Mouse (Mus musculus): ENCODE measurements around the gene Plin2. TPM values are rescaled to one million over a fixed set of nuclear protein-coding genes. Genes with fewer than 3 reads are reported as not detected.
A peak's percentile ranks its signal among the peaks of the same experiment; 100 is the strongest.
"Not testable (repeated sequence)": the region's sequence is repeated elsewhere in the genome, so short reads cannot be mapped to it uniquely, and the experiment has no call there.

Plin2 gene
- polyA plus RNA-seq, 1 experiment from 2014 or later = 104 TPM

DNA sequence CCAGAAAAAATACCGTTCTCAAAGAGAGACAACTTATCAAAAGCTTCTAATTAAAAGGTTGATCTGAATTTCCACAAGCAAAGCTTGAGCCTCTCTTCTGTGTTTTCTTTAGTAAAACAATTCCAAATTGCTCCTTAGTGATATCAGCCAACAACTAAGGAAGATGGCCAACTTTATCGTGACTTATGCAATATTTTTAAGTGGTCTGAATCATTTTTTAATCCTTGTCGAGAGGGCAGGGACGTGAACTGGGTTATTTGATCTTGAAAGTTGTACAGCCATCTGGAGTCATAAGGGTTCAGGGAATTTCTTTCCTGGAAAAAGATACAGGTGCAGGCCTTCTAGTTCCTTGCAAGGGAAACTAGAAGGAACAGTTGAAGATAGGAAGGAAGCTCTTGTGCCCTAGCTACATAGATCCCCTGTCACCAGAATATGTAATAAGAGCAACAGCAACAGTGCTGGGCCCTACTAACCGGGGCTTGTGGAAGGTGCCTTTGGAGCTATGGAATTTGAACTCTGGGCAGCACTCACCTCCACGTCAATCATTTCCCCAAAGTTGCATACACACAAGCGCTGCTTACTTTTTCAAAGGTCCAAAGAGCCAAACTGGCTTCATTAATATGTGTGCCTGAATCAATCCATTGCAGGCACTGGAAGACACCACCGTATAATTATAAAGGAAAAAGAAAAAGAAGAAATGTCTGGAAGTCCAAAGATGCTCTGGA lies 884 bp upstream of the Plin2 start:
- H3K27me3 ChIP-seq = no peaks in the 10 kb centered on the region
- ChIA-PET CTCF (interaction anchor here (0.8 to 1.4 kb wide), 3 partner anchors 13 to 15 kb away, joined by 3 read pairs; no protein-coding TSS in a partner anchor), POLR2A (no interaction called here)
- ATAC-seq (no peak), DNase-seq (ENCODE audit: low read depth, low spot score) (no peak)
- in situ Hi-C loops (cut with MboI; ENCODE audit: low pct_unique_long_range_greater_than_20kb) = no loop called here
- no peak for TF ChIP-seq CTCF (IDR thresholded peaks at IDR 0.05)

DNA sequence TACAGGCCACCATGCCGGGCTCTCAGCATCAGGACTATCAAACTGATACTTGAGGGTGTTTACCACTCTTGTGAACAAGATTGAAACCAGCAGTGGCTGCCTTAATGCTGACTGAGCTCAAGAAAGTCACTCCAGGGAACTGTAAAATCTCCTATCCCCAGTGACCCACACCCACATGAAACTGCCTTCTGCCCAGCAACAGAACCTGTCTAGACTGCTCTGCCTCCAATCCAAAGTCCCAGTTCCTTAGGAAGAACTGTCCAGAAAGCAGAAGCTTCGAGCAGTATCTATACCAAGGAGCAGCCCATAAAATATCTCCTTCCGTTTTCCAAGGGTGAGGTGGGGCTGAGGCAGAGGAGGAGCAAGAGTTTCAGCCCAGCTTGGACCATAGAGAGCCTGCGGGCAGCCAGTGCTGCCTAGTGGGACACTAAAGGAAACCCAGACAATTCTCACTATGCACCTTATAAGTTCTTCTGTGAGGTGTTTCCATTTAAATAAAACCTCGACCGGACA lies 563 bp downstream of the Plin2 start:
- DNase-seq (ENCODE audit: low read depth, low spot score); in situ Hi-C loops (cut with MboI; ENCODE audit: low pct_unique_long_range_greater_than_20kb); H3K27me3 ChIP-seq; POLR2A ChIA-PET; CTCF ChIA-PET: not testable (repeated sequence)
- ATAC-seq = peak; percentile 42

DNA sequence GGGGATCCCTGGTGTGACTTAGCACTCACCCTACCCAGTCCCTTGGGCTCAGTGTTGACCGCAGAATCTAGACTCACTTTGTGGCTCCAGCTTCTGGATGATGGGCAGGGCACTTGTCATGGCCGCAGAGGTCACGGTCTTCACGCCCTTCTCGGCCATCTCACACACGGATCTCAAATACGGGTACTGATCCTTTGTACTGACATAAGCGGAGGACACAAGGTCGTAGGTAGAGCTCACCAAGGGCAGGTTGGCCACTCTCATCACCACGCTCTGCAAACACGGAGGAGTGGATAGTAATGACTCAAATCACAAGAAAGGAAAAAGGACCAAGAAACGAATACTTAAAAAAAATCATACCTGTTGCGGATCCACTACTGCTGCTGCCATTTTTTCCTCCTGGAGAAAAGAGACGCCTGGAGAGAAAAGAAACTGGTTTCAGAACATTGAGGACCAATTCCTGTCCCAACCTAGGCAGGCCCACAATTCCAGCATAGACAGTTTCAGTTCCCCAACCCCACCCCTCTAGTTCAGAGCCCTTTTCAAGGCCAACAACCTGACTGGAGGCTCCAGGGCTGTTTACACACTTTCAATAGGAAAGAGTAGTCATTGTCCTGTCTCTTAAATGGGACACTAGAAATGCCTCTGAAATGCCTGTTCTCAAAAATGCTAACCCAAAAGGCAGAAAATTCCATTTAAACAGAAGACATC lies 1.4 kb downstream of the Plin2 start:
- no peaks in the 10 kb centered on the region for H3K27me3 ChIP-seq
- DNase-seq (ENCODE audit: low read depth, low spot score) (no peak), ATAC-seq (no peak)
- TF ChIP-seq CTCF (IDR thresholded peaks at IDR 0.05) = no peak
- in situ Hi-C loops (cut with MboI; ENCODE audit: low pct_unique_long_range_greater_than_20kb) = no loop called here
- CTCF ChIA-PET = no interaction called here
- POLR2A ChIA-PET = no interaction called here

DNA sequence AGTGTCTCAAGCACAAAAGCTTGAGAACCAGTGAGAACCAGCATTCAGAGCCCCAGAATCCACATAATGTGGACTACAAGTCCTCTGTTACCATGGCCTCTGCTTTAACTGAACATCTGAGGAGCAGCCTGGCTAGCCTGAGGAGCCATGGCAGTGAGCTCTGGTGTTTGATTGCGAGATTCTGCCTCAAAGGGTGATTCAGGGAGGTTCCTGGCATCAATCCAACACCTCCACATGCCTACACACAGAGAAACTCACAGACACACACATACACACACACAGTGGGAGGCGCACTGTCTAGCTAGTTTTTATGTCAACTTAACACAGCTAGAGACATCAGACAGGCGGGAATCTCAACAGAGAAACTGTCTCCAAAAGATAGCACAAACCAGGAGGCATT lies 4.3 kb downstream of the Plin2 start:
- DNase-seq (ENCODE audit: low read depth, low spot score) (no peak), ATAC-seq (no peak)
- ChIA-PET CTCF (no interaction called here), POLR2A (no interaction called here)
- in situ Hi-C loops (cut with MboI; ENCODE audit: low pct_unique_long_range_greater_than_20kb) = no loop called here
- no peaks in the 10 kb centered on the region for H3K27me3 ChIP-seq
- TF ChIP-seq CTCF (IDR thresholded peaks at IDR 0.05) = no peak

DNA sequence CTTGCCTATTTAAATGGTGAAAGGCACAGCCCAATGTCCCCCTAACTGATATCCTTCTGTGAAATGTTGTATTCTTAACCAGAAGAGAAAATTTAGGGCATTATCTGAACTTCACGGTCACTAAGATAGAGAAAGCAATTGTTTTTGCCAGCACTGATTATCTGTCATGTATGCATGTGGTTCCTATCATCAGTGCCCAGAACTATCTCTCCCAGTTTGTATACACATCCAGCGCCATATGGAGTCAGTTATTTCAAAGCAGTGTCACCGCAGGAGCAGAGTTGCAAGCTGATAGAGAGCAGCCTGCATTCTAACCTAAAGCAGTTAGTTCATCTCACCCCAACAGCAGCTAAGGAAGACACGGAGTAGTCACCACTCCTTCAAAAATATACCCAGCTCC lies 5.9 kb downstream of the Plin2 start:
- in situ Hi-C loops (cut with MboI; ENCODE audit: low pct_unique_long_range_greater_than_20kb) = loop anchor here (5.0 kb wide), 1 partner anchor 37 kb away; no protein-coding TSS in a partner anchor
- ChIA-PET CTCF (interaction anchor here (1.3 kb wide), 1 partner anchor 12 kb away, joined by 3 read pairs; no protein-coding TSS in a partner anchor), POLR2A (no interaction called here)
- no peaks in the 10 kb centered on the region for H3K27me3 ChIP-seq
- DNase-seq (ENCODE audit: low read depth, low spot score) = no peak
- TF ChIP-seq CTCF (IDR thresholded peaks at IDR 0.05) = no peak
- no peak for ATAC-seq

DNA sequence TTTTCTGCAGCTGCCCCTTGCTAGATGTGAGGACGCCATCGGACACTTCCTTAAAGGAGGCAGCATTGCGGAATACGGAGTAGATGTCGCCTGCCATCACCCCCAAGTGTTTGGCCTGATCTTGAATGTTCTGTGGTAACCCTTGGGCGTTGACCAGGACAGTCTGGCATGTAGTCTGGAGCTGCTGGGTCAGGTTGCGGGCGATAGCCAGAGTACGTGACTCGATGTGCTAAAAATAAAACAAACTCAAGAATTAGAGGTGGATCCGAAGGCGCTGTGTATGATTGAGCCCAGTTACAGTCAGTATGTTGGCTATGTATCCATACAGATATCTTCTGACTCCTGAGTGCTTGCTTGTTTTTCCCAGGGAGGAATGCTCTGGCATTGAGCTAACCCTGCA lies 12.7 kb downstream of the Plin2 start:
- no peaks in the 10 kb centered on the region for H3K27me3 ChIP-seq
- in situ Hi-C loops (cut with MboI; ENCODE audit: low pct_unique_long_range_greater_than_20kb) = no loop called here
- no peak for TF ChIP-seq CTCF (IDR thresholded peaks at IDR 0.05)
- peak; percentile 31 for ATAC-seq
- POLR2A ChIA-PET = no interaction called here
- CTCF ChIA-PET = interaction anchor here (1.1 to 1.2 kb wide), 2 partner anchors 13 to 39 kb away, joined by 3 to 4 read pairs; partner anchors contain the start of gene Plin2
- peak; percentile 12 for DNase-seq (ENCODE audit: low read depth, low spot score)

DNA sequence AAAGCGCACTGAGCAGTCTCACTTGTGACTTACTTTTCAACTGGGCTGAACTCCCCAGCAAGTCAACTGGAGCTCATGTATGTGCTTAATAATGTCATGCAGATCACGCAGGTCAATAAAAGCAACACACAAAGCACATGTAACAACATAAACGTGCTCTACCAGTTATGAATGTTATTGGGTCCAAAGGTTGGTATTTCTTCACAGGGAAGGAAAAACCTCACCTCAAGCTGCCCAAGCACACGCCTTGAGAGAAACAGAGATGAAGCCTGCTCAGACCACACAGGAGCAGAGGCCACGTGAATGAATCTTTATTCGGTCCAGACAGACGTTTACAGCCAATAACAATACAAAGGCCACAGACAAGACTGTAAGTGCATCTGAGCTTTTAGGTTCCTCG lies 13.4 kb downstream of the Plin2 start:
- DNase-seq (ENCODE audit: low read depth, low spot score); H3K27me3 ChIP-seq; in situ Hi-C loops (cut with MboI; ENCODE audit: low pct_unique_long_range_greater_than_20kb); POLR2A ChIA-PET; ATAC-seq; CTCF ChIA-PET: not testable (repeated sequence)

DNA sequence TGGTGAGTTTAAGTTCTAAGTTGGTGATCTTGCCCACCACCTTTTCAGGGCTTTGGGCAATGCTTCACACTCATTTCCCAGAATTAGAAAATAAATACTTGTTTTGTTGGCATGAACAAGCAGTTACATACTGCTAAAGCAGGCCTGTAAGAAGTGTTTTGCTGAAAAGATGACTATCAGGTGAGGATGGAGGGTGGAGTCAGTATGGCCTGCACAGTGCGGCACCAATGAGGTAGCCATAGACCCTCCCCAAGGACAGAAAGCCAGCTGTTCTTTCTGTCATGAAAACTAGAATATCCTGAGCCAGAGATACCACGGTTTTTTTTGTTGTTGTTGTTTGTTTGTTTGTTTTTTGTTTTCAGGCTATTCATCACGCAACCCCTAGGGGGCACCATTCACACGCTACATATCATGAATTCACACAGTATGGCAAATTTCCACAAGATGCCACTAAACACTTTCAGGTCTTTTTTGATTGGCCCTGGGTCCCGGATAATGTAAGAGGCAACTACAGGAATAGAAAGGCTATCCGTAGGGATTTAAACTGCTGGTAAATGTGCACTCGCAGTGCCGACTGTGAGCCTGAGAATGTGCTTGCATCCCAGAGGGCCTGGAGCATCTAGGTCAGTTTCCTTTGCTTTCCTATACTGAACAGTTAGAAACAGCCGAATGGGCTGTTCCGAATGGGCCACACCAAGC lies 18.0 kb downstream of the Plin2 start:
- no peak for DNase-seq (ENCODE audit: low read depth, low spot score)
- TF ChIP-seq CTCF (IDR thresholded peaks at IDR 0.05) = peak; percentile 53
- ChIA-PET POLR2A (no interaction called here), CTCF (interaction anchor here (0.6 to 1.7 kb wide), 5 partner anchors 12 to 75 kb away, joined by 3 to 4 read pairs (median 3); no protein-coding TSS in a partner anchor)
- H3K27me3 ChIP-seq = no peaks in the 10 kb centered on the region
- ATAC-seq = no peak
- in situ Hi-C loops (cut with MboI; ENCODE audit: low pct_unique_long_range_greater_than_20kb) = loop anchor here (5.0 kb wide), 1 partner anchor 45 kb away; no protein-coding TSS in a partner anchor

DNA sequence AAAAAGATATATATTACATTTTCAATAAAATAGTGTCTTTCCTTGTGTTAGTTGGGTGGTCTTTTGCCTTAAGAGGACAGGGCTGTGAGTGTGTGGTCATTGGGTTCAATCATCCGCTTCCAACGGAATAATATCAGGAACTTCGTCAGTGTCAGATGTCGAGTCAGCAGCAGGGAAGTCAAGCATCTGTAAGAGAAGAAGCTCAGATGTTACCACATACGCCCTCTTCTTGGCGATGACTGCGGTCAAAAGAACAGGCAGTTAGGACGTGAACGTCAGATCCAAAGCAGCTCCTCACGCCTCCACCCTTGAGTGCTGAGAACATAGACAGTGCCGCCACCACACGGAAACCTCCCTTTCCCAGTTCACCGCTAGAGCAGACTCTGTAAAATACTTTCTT lies 21.5 kb downstream of the Plin2 start:
- H3K27me3 ChIP-seq; in situ Hi-C loops (cut with MboI; ENCODE audit: low pct_unique_long_range_greater_than_20kb); ATAC-seq; CTCF ChIA-PET; DNase-seq (ENCODE audit: low read depth, low spot score); POLR2A ChIA-PET: not testable (repeated sequence)

DNA sequence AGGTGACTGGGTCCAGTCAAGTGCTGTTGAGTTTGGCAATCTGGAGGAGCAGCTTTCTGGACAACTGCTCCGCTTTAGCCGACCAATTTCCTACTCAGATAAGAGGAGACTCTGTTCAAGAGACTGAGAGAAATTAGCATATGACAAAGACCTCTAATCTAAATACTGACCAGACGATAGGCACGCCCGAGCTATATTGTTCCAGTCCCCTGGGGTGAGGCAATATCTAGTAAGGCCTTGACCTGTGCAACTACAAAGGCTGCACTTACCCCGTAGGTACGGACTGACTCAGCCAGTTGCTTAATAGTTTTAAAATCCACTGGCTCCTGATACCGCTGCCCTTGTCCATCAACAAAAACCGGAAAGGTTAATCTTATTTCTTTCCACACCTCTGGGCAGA lies 32.3 kb downstream of the Plin2 start:
- in situ Hi-C loops (cut with MboI; ENCODE audit: low pct_unique_long_range_greater_than_20kb) = not testable (repeated sequence)

DNA sequence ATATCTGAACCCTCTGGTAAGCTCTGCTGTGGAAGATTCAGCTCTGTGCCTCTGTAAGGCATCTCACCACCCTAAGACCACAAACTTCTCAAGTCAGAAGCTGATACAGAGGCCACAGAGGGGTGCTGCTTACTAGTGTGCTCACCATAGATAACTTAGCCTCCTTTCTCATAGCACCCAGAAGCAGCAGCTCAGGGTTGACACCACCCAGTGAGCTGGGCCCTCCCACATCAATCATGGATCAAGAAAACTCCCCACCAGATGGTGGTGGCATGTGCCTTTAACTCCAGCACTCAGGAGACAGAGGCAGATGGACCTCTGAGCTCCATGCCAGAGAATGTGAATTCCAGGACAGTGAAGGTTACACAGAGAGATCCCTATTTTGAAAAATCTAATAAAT lies 35.0 kb downstream of the Plin2 start:
- peak; percentile 29 for ATAC-seq
- CTCF ChIA-PET = interaction anchor here (1.4 kb wide), 1 partner anchor 13 kb away, joined by 3 read pairs; no protein-coding TSS in a partner anchor
- POLR2A ChIA-PET = interaction anchor here (0.7 kb wide), 1 partner anchor 44 kb away, joined by 4 read pairs; no protein-coding TSS in a partner anchor
- DNase-seq (ENCODE audit: low read depth, low spot score); in situ Hi-C loops (cut with MboI; ENCODE audit: low pct_unique_long_range_greater_than_20kb); H3K27me3 ChIP-seq: not testable (repeated sequence)

More for the DNA sequence above, 32.3 kb downstream of the Plin2 start:
- POLR2A ChIA-PET; CTCF ChIA-PET; DNase-seq (ENCODE audit: low read depth, low spot score); ATAC-seq; H3K27me3 ChIP-seq: not testable (repeated sequence)

DNA sequence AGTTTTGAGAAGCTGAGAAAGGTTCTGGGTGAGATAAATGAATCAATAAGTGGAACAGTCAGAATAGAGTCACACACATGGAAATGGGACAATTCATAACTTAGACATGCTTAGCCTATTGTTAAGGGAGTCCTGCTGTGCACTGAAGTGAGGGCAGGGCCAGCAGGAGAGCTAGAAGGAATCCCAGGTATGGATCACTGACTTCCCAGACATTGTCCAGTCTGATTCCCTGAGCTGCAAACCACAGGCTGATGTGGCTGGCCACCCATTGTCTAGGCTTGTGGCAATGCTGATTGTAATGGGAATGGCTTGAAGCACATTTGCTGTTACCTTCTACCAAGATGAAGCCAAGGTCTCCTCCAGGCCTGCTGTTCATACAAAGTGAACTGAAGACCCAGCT lies 35.5 kb downstream of the Plin2 start:
- CTCF ChIA-PET; DNase-seq (ENCODE audit: low read depth, low spot score); in situ Hi-C loops (cut with MboI; ENCODE audit: low pct_unique_long_range_greater_than_20kb); POLR2A ChIA-PET; H3K27me3 ChIP-seq: not testable (repeated sequence)
- peak; percentile 99 for ATAC-seq

DNA sequence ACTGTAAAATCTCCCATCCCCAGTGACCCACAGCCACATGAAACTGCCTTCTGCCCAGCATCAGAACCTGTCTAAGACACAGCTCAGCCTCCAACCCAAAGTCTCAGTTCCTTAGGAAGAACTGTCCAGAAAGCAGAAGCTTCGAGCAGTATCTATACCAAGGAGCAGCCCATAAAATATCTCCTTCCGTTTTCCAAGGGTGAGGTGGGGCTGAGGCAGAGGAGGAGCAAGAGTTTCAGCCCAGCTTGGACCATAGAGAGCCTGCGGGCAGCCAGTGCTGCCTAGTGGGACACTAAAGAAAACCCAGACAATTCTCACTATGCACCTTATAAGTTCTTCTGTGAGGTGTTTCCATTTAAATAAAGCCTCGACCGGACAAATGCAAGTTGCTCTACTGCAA lies 37.3 kb downstream of the Plin2 start:
- DNase-seq (ENCODE audit: low read depth, low spot score); H3K27me3 ChIP-seq; ATAC-seq; in situ Hi-C loops (cut with MboI; ENCODE audit: low pct_unique_long_range_greater_than_20kb); CTCF ChIA-PET; POLR2A ChIA-PET: not testable (repeated sequence)

Data from Patski (cell line).